Mouse (Mus musculus) embryo, embryonic 10.5 days (tissue): ENCODE data around the gene Atl1.
A peak's percentile ranks its signal among the peaks of the same experiment; 100 is the strongest.

Experiments
- DNase-seq: peaks from one replicate; pipeline ENCODE4 v3.0.0-alpha.2; 2015; ENCODE audit warnings: low spot score

Gene Atl1

GRCm38 (mm10) chr12:69884053-69884452 lies 8.4 kb upstream of the Atl1 start:
- no peak for DNase-seq

GRCm38 (mm10) chr12:69885170-69885923 lies 7.1 kb upstream of the Atl1 start:
- DNase-seq: no peak

- no peak for DNase-seq
These were observed 4.6 kb upstream of the Atl1 start for GRCm38 (mm10) chr12:69887776-69888175.

GRCm38 (mm10) chr12:69888345-69888744 lies 4.1 kb upstream of the Atl1 start:
- no peak for DNase-seq

GRCm38 (mm10) chr12:69890051-69890450 lies 2.4 kb upstream of the Atl1 start:
- DNase-seq: no peak

- peak; percentile 26 for DNase-seq
These were observed 1.9 kb upstream of the Atl1 start for GRCm38 (mm10) chr12:69890476-69890875.

- DNase-seq: peak; percentile 18
These were observed 693 bp upstream of the Atl1 start for GRCm38 (mm10) chr12:69891721-69892120.

GRCm38 (mm10) chr12:69893927-69894326 lies 1.5 kb downstream of the Atl1 start:
- peak; percentile 26 for DNase-seq

GRCm38 (mm10) chr12:69895046-69895445 lies 2.6 kb downstream of the Atl1 start:
- peak; percentile 59 for DNase-seq

GRCm38 (mm10) chr12:69898119-69898518 lies 5.7 kb downstream of the Atl1 start:
- no peak for DNase-seq

GRCm38 (mm10) chr12:69904991-69905390 lies 12.6 kb downstream of the Atl1 start:
- DNase-seq: no peak

GRCm38 (mm10) chr12:69907667-69908510 lies 15.5 kb downstream of the Atl1 start:
- peak; percentile 74 for DNase-seq

GRCm38 (mm10) chr12:69908511-69908900 lies 16.1 kb downstream of the Atl1 start:
- peak; percentile 29 for DNase-seq

GRCm38 (mm10) chr12:69911906-69912305 lies 19.5 kb downstream of the Atl1 start:
- DNase-seq: no peak

- DNase-seq: no peak
These were observed 20.3 kb downstream of the Atl1 start for GRCm38 (mm10) chr12:69912737-69913136.

- no peak for DNase-seq
These were observed 25.5 kb downstream of the Atl1 start for GRCm38 (mm10) chr12:69917870-69918269.

GRCm38 (mm10) chr12:69922099-69922498 lies 29.7 kb downstream of the Atl1 start:
- DNase-seq: no peak

- no peak for DNase-seq
These were observed 30.7 kb downstream of the Atl1 start for GRCm38 (mm10) chr12:69923128-69923527.

- DNase-seq: no peak
These were observed 31.2 kb downstream of the Atl1 start for GRCm38 (mm10) chr12:69923603-69924002.

GRCm38 (mm10) chr12:69924012-69924411 lies 31.6 kb downstream of the Atl1 start:
- peak; percentile 76 for DNase-seq

- DNase-seq: no peak
These were observed 34.3 kb downstream of the Atl1 start for GRCm38 (mm10) chr12:69926716-69927115.

GRCm38 (mm10) chr12:69937731-69938130 lies 45.3 kb downstream of the Atl1 start:
- DNase-seq: peak; percentile 13

GRCm38 (mm10) chr12:69939291-69939690 lies 46.9 kb downstream of the Atl1 start:
- no peak for DNase-seq
